Mouse (Mus musculus): ENCODE results near the gene Smok3c. TPM values are rescaled to one million over a fixed set of nuclear protein-coding genes. Genes with fewer than 3 reads are reported as not detected.

The Smok3c gene
- total and polyA plus RNA-seq, 3 experiments: not detected

DNA sequence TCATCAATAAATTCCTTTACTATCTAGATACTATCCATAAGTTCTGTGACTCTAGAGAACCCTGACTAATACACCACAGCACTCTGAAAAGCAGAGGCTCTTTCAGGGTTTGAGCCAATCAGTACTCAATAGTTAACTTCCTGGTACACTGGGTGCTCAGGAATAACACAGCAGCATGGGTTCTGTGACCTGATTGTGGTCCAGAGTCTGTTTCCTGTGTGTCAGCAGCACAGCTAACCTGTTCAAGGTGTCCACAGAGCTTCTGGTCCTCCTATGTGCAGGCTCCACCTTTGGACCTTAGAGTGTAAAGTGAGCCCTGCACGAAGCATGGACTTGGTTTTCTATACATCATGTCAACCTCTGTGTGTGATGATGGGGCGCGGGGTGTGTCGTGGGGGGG lies 20.8 kb downstream of the Smok3c start:
- Histone ChIP-seq H3K4me3 (ENCODE audit: control insufficient read depth in 1 of 2, insufficient read depth in 1 of 2, low read depth in 2 of 2, low read length in 2 of 2) (no peak overlapping the region), H3K36me3 (ENCODE audit: control insufficient read depth in 1 of 2, insufficient read depth in 2 of 2, low read length in 2 of 2) (no peaks in the 10 kb centered on the region)
- no peak for TF ChIP-seq ZKSCAN1 (IDR thresholded peaks at IDR 0.05; ENCODE audit: low read depth, low read length)

DNA sequence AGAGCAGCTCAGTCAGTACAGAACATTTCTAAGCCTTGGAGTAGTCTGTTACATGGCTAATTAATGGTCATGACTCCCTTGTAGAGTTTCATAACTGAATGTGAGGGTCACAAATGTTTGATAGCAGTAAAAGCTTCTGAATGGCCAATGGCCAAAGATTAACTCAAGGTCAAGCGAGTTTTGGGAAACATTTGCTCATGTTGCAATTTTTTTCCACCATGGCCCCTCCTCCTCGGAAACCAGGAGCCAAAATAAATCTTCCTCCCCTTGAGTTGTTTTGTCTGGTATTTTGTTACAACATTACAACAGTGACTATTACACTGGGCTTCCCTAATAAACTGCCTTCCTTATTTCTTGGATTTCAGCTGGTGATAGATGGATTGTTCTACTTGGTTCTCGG lies 22.7 kb downstream of the Smok3c start:
- H3K36me3 ChIP-seq (ENCODE audit: control insufficient read depth in 1 of 2, insufficient read depth in 2 of 2, low read length in 2 of 2): no peaks in the 10 kb centered on the region
- TF ChIP-seq RCOR1 (IDR thresholded peaks at IDR 0.05; ENCODE audit: low read depth, low read length) (no peak), USF2 (IDR thresholded peaks at IDR 0.05; ENCODE audit: borderline replicate concordance in 1 of 2, insufficient read depth in 1 of 2, low read depth in 1 of 2, low read length in 2 of 2) (no peak), UBTF (IDR thresholded peaks at IDR 0.05; ENCODE audit: borderline replicate concordance, insufficient read depth, low read depth, low read length) (no peak), KAT2A (conservative IDR thresholded peaks at IDR 0.05; ENCODE audit: low read depth, low read length) (no peak), CHD2 (IDR thresholded peaks at IDR 0.05; ENCODE audit: low read length) (no peak), POLR2AphosphoS5 (IDR thresholded peaks at IDR 0.05; ENCODE audit: borderline replicate concordance, low read depth, low read length) (no peak), TCF12 (IDR thresholded peaks at IDR 0.05; ENCODE audit: low read depth, low read length) (no peak), MXI1 (IDR thresholded peaks at IDR 0.05; ENCODE audit: low read depth, low read length) (no peak), TAL1 (IDR thresholded peaks at IDR 0.05; ENCODE audit: low read length) (no peak), GATA1 (IDR thresholded peaks at IDR 0.05; ENCODE audit: low read depth, low read length) (no peak), CTCF (IDR thresholded peaks at IDR 0.05 in 2 of 3, conservative IDR thresholded peaks at IDR 0.05 in 1 of 3; ENCODE audit: control insufficient read depth in 1 of 3, insufficient read depth in 1 of 3, low read depth in 2 of 3, low read length in 3 of 3, poor library complexity in 1 of 3, severe bottlenecking in 1 of 3) (no peak)
- no peaks in the 10 kb centered on the region for H3K9me3 ChIP-seq (replicated peaks; ENCODE audit: insufficient read depth, low read length)
- no peak overlapping the region for H3K4me3 ChIP-seq (ENCODE audit: control insufficient read depth in 1 of 2, insufficient read depth in 1 of 2, low read depth in 2 of 2, low read length in 2 of 2)
- H3K27ac ChIP-seq (ENCODE audit: control insufficient read depth, low read depth, low read length): no peak overlapping the region
- H3K79me2 ChIP-seq (ENCODE audit: control insufficient read depth, insufficient read depth, low read length, poor library complexity): no peaks in the 10 kb centered on the region
- H3K4me1 ChIP-seq (ENCODE audit: control insufficient read depth in 1 of 2, insufficient read depth in 2 of 2, low read length in 2 of 2): no peaks in the 10 kb centered on the region
- no peak for DNase-seq (ENCODE audit: low read depth, low spot score)
- no peak overlapping the region for H3K9ac ChIP-seq (ENCODE audit: control insufficient read depth, low read depth, low read length, poor library complexity, severe bottlenecking)
- H3K27me3 ChIP-seq (ENCODE audit: control insufficient read depth in 1 of 2, insufficient read depth in 2 of 2, low read length in 2 of 2): no peaks in the 10 kb centered on the region

More for the DNA sequence above, 20.8 kb downstream of the Smok3c start:
- Histone ChIP-seq H3K4me1 (ENCODE audit: control insufficient read depth in 1 of 2, insufficient read depth in 2 of 2, low read length in 2 of 2) (no peaks in the 10 kb centered on the region), H3K79me2 (ENCODE audit: control insufficient read depth, insufficient read depth, low read length, poor library complexity) (no peaks in the 10 kb centered on the region), H3K9ac (ENCODE audit: control insufficient read depth, low read depth, low read length, poor library complexity, severe bottlenecking) (no peak overlapping the region), H3K27ac (ENCODE audit: control insufficient read depth, low read depth, low read length) (no peak overlapping the region), H3K27me3 (ENCODE audit: control insufficient read depth in 1 of 2, insufficient read depth in 2 of 2, low read length in 2 of 2) (no peaks in the 10 kb centered on the region), H3K9me3 (replicated peaks; ENCODE audit: insufficient read depth, low read length) (no peaks in the 10 kb centered on the region)
- no peak for DNase-seq (ENCODE audit: low read depth, low spot score)

GRCm38 (mm10) chr5:138076148-138076547 lies 23.2 kb downstream of the Smok3c start:
- no peaks in the 10 kb centered on the region; a peak in 1 of 4 replicates for H3K27me3 ChIP-seq (ENCODE audit: control insufficient read depth in 1 of 2, insufficient read depth in 2 of 2, low read length in 2 of 2)
- no peak overlapping the region for H3K9ac ChIP-seq (ENCODE audit: control insufficient read depth, low read depth, low read length, poor library complexity, severe bottlenecking)
- TF ChIP-seq MYC (IDR thresholded peaks at IDR 0.05; ENCODE audit: low read depth, low read length) (no peak), MYB (IDR thresholded peaks at IDR 0.05; ENCODE audit: low read depth, low read length) (no peak), JUND (IDR thresholded peaks at IDR 0.05; ENCODE audit: low read depth, low read length) (no peak), ZC3H11A (IDR thresholded peaks at IDR 0.05; ENCODE audit: low read depth, low read length) (no peak), RAD21 (IDR thresholded peaks at IDR 0.05; ENCODE audit: low read depth, low read length) (no peak), GABPA (IDR thresholded peaks at IDR 0.05; ENCODE audit: low read depth, low read length) (no peak), MEF2A (IDR thresholded peaks at IDR 0.05; ENCODE audit: extremely low read depth, insufficient replicate concordance, low read depth, low read length, poor library complexity, severe bottlenecking) (no peak), MXI1 (IDR thresholded peaks at IDR 0.05; ENCODE audit: low read depth, low read length) (no peak), NELFE (IDR thresholded peaks at IDR 0.05; ENCODE audit: low read depth, low read length) (no peak), USF1 (IDR thresholded peaks at IDR 0.05; ENCODE audit: low read depth, low read length) (no peak), E2F4 (IDR thresholded peaks at IDR 0.05; ENCODE audit: borderline replicate concordance, low read depth, low read length) (no peak), ELF1 (IDR thresholded peaks at IDR 0.05; ENCODE audit: low read depth, low read length) (no peak), POLR2AphosphoS5 (IDR thresholded peaks at IDR 0.05; ENCODE audit: borderline replicate concordance, low read depth, low read length) (no peak), MAZ (IDR thresholded peaks at IDR 0.05; ENCODE audit: low read depth, low read length) (no peak), SMC3 (IDR thresholded peaks at IDR 0.05; ENCODE audit: low read depth, low read length) (no peak), EP300 (IDR thresholded peaks at IDR 0.05; ENCODE audit: low read depth in 1 of 2, low read length in 2 of 2) (no peak), RCOR1 (IDR thresholded peaks at IDR 0.05; ENCODE audit: low read depth, low read length) (no peak)
- H3K4me1 ChIP-seq (ENCODE audit: control insufficient read depth in 1 of 2, insufficient read depth in 2 of 2, low read length in 2 of 2): no peaks in the 10 kb centered on the region
- H3K79me2 ChIP-seq (ENCODE audit: control insufficient read depth, insufficient read depth, low read length, poor library complexity): no peaks in the 10 kb centered on the region
- no peaks in the 10 kb centered on the region for H3K36me3 ChIP-seq (ENCODE audit: control insufficient read depth in 1 of 2, insufficient read depth in 2 of 2, low read length in 2 of 2)
- no peak overlapping the region for H3K27ac ChIP-seq (ENCODE audit: control insufficient read depth, low read depth, low read length)
- no peak overlapping the region for H3K4me3 ChIP-seq (ENCODE audit: control insufficient read depth in 1 of 2, insufficient read depth in 1 of 2, low read depth in 2 of 2, low read length in 2 of 2)
- H3K9me3 ChIP-seq (replicated peaks; ENCODE audit: insufficient read depth, low read length): no peaks in the 10 kb centered on the region
- no peak for DNase-seq (ENCODE audit: low read depth, low spot score)
